Mouse (Mus musculus): ENCODE measurements at regions not wholly inside any gene's neighbourhood (a gene's known extent, or its start where the extent isn't known, plus 50 kb on each side); places are given as distances from the start of the nearest gene placed in this dataset.

- TF ChIP-seq CTCF (IDR thresholded peaks at IDR 0.05), result no peak
- TF ChIP-seq POLR2A (IDR thresholded peaks at IDR 0.05; ENCODE audit: insufficient read depth, low read depth, low read length), result no peak
- no peak for TF ChIP-seq EP300 (IDR thresholded peaks at IDR 0.05; ENCODE audit: insufficient read depth, low read depth, low read length)
Observed at GRCm38 (mm10) chr12:59898931-59899330, 679.4 kb upstream of the Fbxo33 start.

All from heart, adult 2 months (tissue).